Mouse (Mus musculus): Measurements from ENCODE around the gene Kirrel3. TPM values are rescaled to one million over a fixed set of nuclear protein-coding genes. Genes with fewer than 3 reads are reported as not detected.
A peak's percentile ranks its signal among the peaks of the same experiment; 100 is the strongest.

The Kirrel3 gene
- total RNA-seq, 2 experiments from 2014 or later = 0.61 to 0.77 TPM

- H3K27ac ChIP-seq = no peak overlapping the region
- no peak for DNase-seq
- intact Hi-C loops (cut with DNase I) = no loop called here
- TF ChIP-seq CTCF (IDR thresholded peaks at IDR 0.05) = no peak
- no peak overlapping the region for H3K4me3 ChIP-seq
Measured at GRCm38 (mm10) chr9:34722198-34722550, 236.5 kb downstream of the Kirrel3 start.

- no peak for DNase-seq
- intact Hi-C loops (cut with DNase I) = no loop called here
- H3K27ac ChIP-seq = no peak overlapping the region
- no peak for TF ChIP-seq CTCF (IDR thresholded peaks at IDR 0.05)
- no peak overlapping the region for H3K4me3 ChIP-seq
Measured at GRCm38 (mm10) chr9:34732507-34732906, 246.8 kb downstream of the Kirrel3 start.

GRCm38 (mm10) chr9:34733579-34733978 is 247.9 kb downstream of the Kirrel3 start:
- no peak for TF ChIP-seq CTCF (IDR thresholded peaks at IDR 0.05)
- no peak overlapping the region for H3K4me3 ChIP-seq
- H3K27ac ChIP-seq = no peak overlapping the region
- intact Hi-C loops (cut with DNase I) = no loop called here
- DNase-seq = no peak

- TF ChIP-seq CTCF (IDR thresholded peaks at IDR 0.05) = no peak
- intact Hi-C loops (cut with DNase I) = no loop called here
- Histone ChIP-seq H3K27ac (no peak overlapping the region), H3K4me3 (no peak overlapping the region)
- no peak for DNase-seq
Measured at GRCm38 (mm10) chr9:34734991-34735390, 249.3 kb downstream of the Kirrel3 start.

GRCm38 (mm10) chr9:34739431-34739830 is 253.7 kb downstream of the Kirrel3 start:
- intact Hi-C loops (cut with DNase I) = no loop called here
- Histone ChIP-seq H3K4me3 (no peak overlapping the region), H3K27ac (no peak overlapping the region)
- no peak for TF ChIP-seq CTCF (IDR thresholded peaks at IDR 0.05)
- no peak for DNase-seq

- H3K27ac ChIP-seq = no peak overlapping the region
- no peak overlapping the region for H3K4me3 ChIP-seq
- intact Hi-C loops (cut with DNase I) = no loop called here
- DNase-seq = no peak
- no peak for TF ChIP-seq CTCF (IDR thresholded peaks at IDR 0.05)
Measured at GRCm38 (mm10) chr9:34740814-34741213, 255.1 kb downstream of the Kirrel3 start.

- peak; percentile 6; the same call in 1 of the 2 replicates for TF ChIP-seq CTCF (IDR thresholded peaks at IDR 0.05)
- Histone ChIP-seq H3K27ac (no peak overlapping the region), H3K4me3 (no peak overlapping the region)
- intact Hi-C loops (cut with DNase I) = no loop called here
- DNase-seq = no peak
Measured at GRCm38 (mm10) chr9:34748003-34748402, 262.3 kb downstream of the Kirrel3 start.

GRCm38 (mm10) chr9:34749161-34749560 is 263.5 kb downstream of the Kirrel3 start:
- intact Hi-C loops (cut with DNase I) = no loop called here
- no peak for TF ChIP-seq CTCF (IDR thresholded peaks at IDR 0.05)
- Histone ChIP-seq H3K4me3 (no peak overlapping the region), H3K27ac (no peak overlapping the region)
- DNase-seq = no peak

- intact Hi-C loops (cut with DNase I) = no loop called here
- Histone ChIP-seq H3K4me3 (no peak overlapping the region), H3K27ac (no peak overlapping the region)
- TF ChIP-seq CTCF (IDR thresholded peaks at IDR 0.05) = no peak
- DNase-seq = no peak
Measured at GRCm38 (mm10) chr9:34749877-34750276, 264.2 kb downstream of the Kirrel3 start.

GRCm38 (mm10) chr9:34750887-34751286 is 265.2 kb downstream of the Kirrel3 start:
- H3K4me3 ChIP-seq = no peak overlapping the region
- no peak overlapping the region for H3K27ac ChIP-seq
- intact Hi-C loops (cut with DNase I) = no loop called here
- DNase-seq = no peak
- TF ChIP-seq CTCF (IDR thresholded peaks at IDR 0.05) = no peak

- intact Hi-C loops (cut with DNase I) = loop anchor here (2.0 kb wide), 1 partner anchor 253 kb away; no protein-coding TSS in a partner anchor
- no peak for TF ChIP-seq CTCF (IDR thresholded peaks at IDR 0.05)
- no peak for DNase-seq
- Histone ChIP-seq H3K27ac (no peak overlapping the region), H3K4me3 (no peak overlapping the region)
Measured at GRCm38 (mm10) chr9:34752076-34752800, 266.5 kb downstream of the Kirrel3 start.

GRCm38 (mm10) chr9:34752801-34753170 is 267.1 kb downstream of the Kirrel3 start:
- no peak overlapping the region for H3K4me3 ChIP-seq
- no peak overlapping the region for H3K27ac ChIP-seq
- DNase-seq = peak; percentile 60
- peak; percentile 81 for TF ChIP-seq CTCF (IDR thresholded peaks at IDR 0.05)
- intact Hi-C loops (cut with DNase I) = loop anchor here (2.0 kb wide), 1 partner anchor 254 kb away; no protein-coding TSS in a partner anchor

GRCm38 (mm10) chr9:34753891-34754290 is 268.2 kb downstream of the Kirrel3 start:
- intact Hi-C loops (cut with DNase I) = loop anchor here (2.0 kb wide), 1 partner anchor 255 kb away; no protein-coding TSS in a partner anchor

GRCm38 (mm10) chr9:34754523-34755097 is 268.9 kb downstream of the Kirrel3 start:
- no peak for TF ChIP-seq CTCF (IDR thresholded peaks at IDR 0.05)
- no peak for DNase-seq
- intact Hi-C loops (cut with DNase I) = no loop called here

More at GRCm38 (mm10) chr9:34753891-34754290, 268.2 kb downstream of the Kirrel3 start:
- Histone ChIP-seq H3K27ac (no peak overlapping the region), H3K4me3 (no peak overlapping the region)
- DNase-seq = no peak
- TF ChIP-seq CTCF (IDR thresholded peaks at IDR 0.05) = no peak

More at GRCm38 (mm10) chr9:34754523-34755097, 268.9 kb downstream of the Kirrel3 start:
- Histone ChIP-seq H3K27ac (no peak overlapping the region), H3K4me3 (no peak overlapping the region)
